Comparison of ENCODE assay signal across 14 mouse cellular contexts in the genomic region with DNA sequence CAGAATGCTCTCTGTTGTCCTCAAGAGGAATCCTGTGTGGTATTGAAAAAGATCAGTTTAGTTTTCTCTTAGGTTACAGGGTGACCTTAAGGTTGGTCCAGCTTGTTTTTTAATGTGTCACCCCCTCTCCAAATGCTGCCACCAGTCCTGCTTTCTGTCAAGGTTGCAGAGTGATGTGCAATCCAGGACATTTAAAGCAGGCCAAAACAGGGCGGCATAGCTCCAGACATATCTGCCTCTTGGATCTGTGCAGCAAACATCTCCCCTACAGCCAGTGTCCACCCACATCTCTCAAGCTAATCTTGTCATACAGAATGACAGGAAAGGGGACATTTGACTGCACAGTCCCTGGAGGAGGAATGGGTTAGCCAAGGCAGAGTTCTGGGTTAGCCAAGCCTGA. TPM values are rescaled to one million over a fixed set of nuclear protein-coding genes. Genes with fewer than 3 reads are reported as not detected.
"Had no signal": no experiment of that assay in that cellular context is flagged by ENCODE, and none has a peak within 500 bp of the region (broad histone marks: within the 10 kb centered on the region; RNA-seq: fewer than 3 reads in every experiment).

No protein-coding gene starts in this region.

- DNase-seq: lung, adult 2 months; lung, postnatal 14 days; lung, postnatal 36 days; right cerebral cortex, postnatal 14 days; thymus, adult 2 months; thymus, postnatal 25 days; thymus, postnatal 4 days had no signal

RNA-seq across cellular contexts. Expression of a gene that starts 12.9 kb away (rescaled TPM):
- total RNA-seq: megakaryocyte progenitor cell, adult 5-6 weeks; monocyte, adult 5-6 weeks; neutrophil, adult 5-6 weeks had no signal
- polyA plus RNA-seq: macrophage had no signal

RNA-seq across cellular contexts. Expression of a gene that starts 55.4 kb away (rescaled TPM):
- total RNA-seq: megakaryocyte progenitor cell, adult 5-6 weeks; midbrain, postnatal 0 days; monocyte, adult 5-6 weeks; neutrophil, adult 5-6 weeks had no signal
- polyA plus RNA-seq: macrophage; spleen, adult 2 months; urinary bladder, adult 2 months had no signal
